Mouse (Mus musculus): ENCODE results near the gene Rpp14. TPM values are rescaled to one million over a fixed set of nuclear protein-coding genes. Genes with fewer than 3 reads are reported as not detected.

Rpp14 gene
- polyA plus RNA-seq, 1 experiment = 36.2 TPM

DNA sequence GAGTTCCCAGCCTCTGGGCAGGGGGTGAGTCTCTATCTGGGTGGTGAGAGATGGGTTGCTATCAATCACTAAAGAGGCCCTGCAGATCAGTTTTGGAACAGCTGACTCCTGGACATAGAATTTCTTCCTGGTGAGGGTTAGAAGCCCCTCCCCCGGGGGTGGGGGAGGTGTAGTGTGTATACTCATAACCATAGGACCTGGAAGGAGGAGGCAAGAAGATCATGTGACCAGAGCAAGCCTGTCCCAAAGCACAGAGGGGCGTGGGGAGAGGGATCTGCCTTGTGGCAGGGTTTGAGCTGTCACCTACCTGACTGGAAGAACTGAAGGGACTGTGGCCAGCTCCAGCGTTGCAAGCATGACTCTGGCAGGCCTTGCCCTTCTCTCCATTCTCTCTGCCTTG lies 18.1 kb upstream of the Rpp14 start:
- 30% methylated on average over 3 of the region's 3 CpGs for WGBS
- Histone ChIP-seq H3K27me3 (ENCODE audit: control insufficient read depth, insufficient read depth, low read length) (no peaks in the 10 kb centered on the region), H3K27ac (ENCODE audit: insufficient read depth, low read length) (no peak overlapping the region), H3K4me3 (replicated peaks; ENCODE audit: insufficient read depth, low read depth, low read length) (no peak overlapping the region), H3K4me1 (ENCODE audit: control insufficient read depth, insufficient read depth, low read length) (no peaks in the 10 kb centered on the region)
- no peak for DNase-seq
- TF ChIP-seq CTCF (IDR thresholded peaks at IDR 0.05; ENCODE audit: borderline replicate concordance, insufficient read depth, low read depth, low read length) = no peak
- TF ChIP-seq POLR2A (IDR thresholded peaks at IDR 0.05; ENCODE audit: borderline replicate concordance, insufficient read depth, low read length) = no peak

DNA sequence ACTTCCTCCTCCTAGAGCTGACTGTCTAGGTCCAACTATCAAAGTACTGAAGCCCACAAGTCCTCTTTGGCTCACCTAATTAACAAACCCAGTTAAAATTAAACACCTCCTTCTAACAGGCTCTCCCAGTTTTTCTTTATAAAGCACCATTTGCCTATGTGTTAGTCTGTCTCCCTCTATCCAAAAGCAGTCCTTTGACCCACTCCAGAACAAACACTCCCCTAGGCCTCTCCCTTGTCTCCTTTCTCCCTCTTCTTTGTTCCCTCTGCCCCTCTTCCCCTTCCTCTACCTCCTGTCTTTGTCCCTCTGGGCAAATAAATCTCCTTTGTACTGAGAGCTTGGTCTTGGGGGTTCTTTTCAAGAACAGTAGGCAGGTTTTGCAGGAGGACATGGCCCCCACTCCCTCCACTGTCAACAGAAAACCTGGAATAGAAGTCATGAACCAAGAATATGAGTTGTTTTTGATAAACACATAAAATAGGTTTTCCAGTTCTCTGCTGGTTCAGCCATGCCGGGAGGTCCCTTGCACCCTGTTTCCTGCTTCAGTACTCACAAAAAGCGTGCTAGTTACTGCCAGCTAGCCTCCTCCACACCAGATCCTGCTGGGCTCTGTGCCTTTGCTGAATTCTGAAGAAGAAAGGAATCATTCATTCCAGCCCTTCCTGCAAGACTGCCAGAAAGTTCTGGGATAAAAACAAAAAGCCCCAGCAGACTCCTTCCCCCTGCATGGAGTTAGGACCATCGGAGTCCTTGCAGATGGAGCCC lies 17.4 kb upstream of the Rpp14 start:
- H3K27ac ChIP-seq (ENCODE audit: insufficient read depth, low read length) = no peak overlapping the region
- WGBS = 35% methylated on average over 3 of the region's 3 CpGs
- H3K4me3 ChIP-seq (replicated peaks; ENCODE audit: insufficient read depth, low read depth, low read length) = no peak overlapping the region
- H3K27me3 ChIP-seq (ENCODE audit: control insufficient read depth, insufficient read depth, low read length) = no peaks in the 10 kb centered on the region
- DNase-seq = peak in 1 of 2 experiments; percentile 22
- TF ChIP-seq POLR2A (IDR thresholded peaks at IDR 0.05; ENCODE audit: borderline replicate concordance, insufficient read depth, low read length) = no peak
- TF ChIP-seq CTCF (IDR thresholded peaks at IDR 0.05; ENCODE audit: borderline replicate concordance, insufficient read depth, low read depth, low read length) = no peak
- H3K4me1 ChIP-seq (ENCODE audit: control insufficient read depth, insufficient read depth, low read length) = no peaks in the 10 kb centered on the region

DNA sequence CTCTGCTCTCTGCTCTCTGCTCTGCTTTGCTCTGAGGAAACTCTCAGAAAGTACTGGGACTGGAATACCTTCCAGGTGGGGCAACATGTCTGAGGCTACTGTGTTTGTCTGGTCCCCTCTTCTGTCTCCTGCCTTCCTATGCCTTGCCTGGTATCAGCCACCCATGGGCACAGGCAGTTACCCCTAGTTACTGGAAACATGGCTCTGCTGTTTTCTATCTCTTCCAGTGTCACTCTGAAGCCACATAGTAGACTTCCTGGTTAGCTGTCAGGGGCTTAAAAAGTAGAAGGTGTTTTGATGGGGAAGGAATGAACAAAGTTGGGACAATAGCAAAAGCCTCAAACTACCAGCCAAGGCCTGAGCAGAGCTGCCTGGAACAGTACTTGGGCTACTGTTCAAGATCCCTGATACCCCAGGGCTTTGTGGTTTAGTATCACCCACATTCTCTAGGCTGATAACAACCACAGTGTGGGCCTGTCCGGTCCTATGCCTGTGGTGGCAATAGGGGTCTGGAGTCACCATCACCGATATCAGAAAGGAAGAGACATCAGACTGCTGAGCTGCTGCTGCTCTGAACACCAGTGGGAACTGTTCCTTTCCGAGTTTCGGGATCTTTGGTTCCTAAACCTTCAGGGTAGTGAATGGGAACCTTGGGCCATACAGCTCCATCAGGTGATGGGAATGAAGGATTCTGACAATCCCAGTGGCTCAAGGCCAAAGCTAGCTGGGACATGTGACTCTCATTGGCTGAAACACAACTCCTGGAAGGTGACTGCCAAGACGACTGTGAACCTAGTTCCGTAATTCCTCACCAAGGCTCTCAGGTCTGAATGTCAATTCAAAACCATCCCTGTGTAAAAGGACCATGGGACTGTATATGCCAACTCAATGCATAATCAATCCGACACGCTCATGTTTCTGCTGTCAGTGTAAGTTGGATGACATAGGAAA lies 16.1 kb upstream of the Rpp14 start:
- peak in 1 of 2 experiments; percentile 40 for DNase-seq
- TF ChIP-seq CTCF (IDR thresholded peaks at IDR 0.05; ENCODE audit: borderline replicate concordance, insufficient read depth, low read depth, low read length) (no peak), POLR2A (IDR thresholded peaks at IDR 0.05; ENCODE audit: borderline replicate concordance, insufficient read depth, low read length) (no peak)
- no peaks in the 10 kb centered on the region for H3K27me3 ChIP-seq (ENCODE audit: control insufficient read depth, insufficient read depth, low read length)
- no peak overlapping the region for H3K27ac ChIP-seq (ENCODE audit: insufficient read depth, low read length)
- H3K4me1 ChIP-seq (ENCODE audit: control insufficient read depth, insufficient read depth, low read length) = no peaks in the 10 kb centered on the region
- H3K4me3 ChIP-seq (replicated peaks; ENCODE audit: insufficient read depth, low read depth, low read length) = no peak overlapping the region
- 57% methylated on average over 8 of the region's 8 CpGs for WGBS

DNA sequence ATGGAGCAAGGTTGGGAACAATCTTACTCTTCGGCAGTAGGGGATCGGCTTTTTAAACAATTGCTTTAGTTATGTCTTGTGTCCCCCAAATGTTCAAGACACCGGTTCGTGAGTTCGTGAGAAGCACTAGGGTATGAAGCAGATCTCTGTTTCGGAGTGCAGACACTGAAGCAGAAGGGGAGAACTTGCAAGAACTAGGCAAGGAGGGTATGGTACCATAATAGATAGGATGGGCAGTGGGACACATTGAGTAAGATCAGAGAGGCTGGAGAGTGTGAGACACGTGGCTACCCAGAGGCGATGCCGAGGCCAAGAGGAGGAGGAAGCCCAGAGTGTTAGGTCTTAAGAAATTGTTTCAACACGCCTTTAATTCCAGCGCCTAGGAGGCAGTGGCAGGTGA lies 551 bp downstream of the Rpp14 start:
- Histone ChIP-seq H3K4me3 (replicated peaks; ENCODE audit: insufficient read depth, low read depth, low read length) (peak overlapping the region; percentile 94), H3K4me1 (ENCODE audit: control insufficient read depth, insufficient read depth, low read length) (no peaks in the 10 kb centered on the region), H3K27ac (ENCODE audit: insufficient read depth, low read length) (peak overlapping the region; percentile 97), H3K27me3 (ENCODE audit: control insufficient read depth, insufficient read depth, low read length) (no peaks in the 10 kb centered on the region)
- DNase-seq = no peak
- 2% methylated on average over 11 of the region's 11 CpGs for WGBS
- TF ChIP-seq CTCF (IDR thresholded peaks at IDR 0.05; ENCODE audit: borderline replicate concordance, insufficient read depth, low read depth, low read length) = no peak
- TF ChIP-seq POLR2A (IDR thresholded peaks at IDR 0.05; ENCODE audit: borderline replicate concordance, insufficient read depth, low read length) = no peak

DNA sequence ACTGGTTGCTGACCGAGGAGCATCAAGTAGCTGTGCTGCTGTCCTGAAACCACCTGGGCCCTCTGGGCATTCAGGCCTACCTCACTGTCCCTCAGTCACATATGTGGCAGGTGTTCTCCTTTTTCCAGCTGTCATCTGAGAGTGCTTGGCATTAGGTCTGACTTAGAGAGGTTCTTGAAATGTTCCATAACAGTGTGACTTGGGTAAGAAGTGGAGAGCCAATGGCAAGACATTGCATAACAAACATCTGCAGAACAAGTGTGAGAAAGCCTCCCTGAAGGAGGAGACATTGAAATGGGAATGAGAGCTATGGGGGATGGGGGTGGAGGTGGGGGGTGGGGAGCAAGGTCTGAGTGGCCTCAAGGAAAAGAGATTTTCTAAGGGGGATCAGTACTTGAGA lies 2.8 kb downstream of the Rpp14 start:
- 86% methylated on average over 1 of the region's 1 CpGs for WGBS

DNA sequence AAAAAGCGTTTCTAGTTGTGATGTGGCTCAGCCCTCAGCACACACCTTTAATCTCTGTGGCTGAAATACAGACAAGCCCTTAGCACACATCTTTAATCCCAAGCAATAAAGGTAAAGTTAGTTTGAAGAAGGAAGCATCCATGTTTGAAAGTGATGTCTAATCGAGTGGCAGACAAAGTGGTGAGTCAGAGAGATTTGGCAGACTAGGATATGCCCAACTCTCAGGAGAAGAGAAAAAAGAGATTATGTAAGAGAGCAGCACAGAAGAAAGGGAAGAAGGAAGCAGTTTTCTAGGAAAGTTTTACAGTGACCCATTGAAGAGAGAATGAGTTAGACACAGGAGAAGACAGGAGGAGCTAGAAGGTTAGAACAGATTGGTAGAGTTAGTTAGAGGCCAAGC lies 8.8 kb downstream of the Rpp14 start:
- WGBS = 95% methylated on average over 2 of the region's 2 CpGs
- no peak for TF ChIP-seq POLR2A (IDR thresholded peaks at IDR 0.05; ENCODE audit: borderline replicate concordance, insufficient read depth, low read length)
- TF ChIP-seq CTCF (IDR thresholded peaks at IDR 0.05; ENCODE audit: borderline replicate concordance, insufficient read depth, low read depth, low read length) = no peak
- H3K4me3 ChIP-seq (replicated peaks; ENCODE audit: insufficient read depth, low read depth, low read length) = no peak overlapping the region
- H3K27me3 ChIP-seq (ENCODE audit: control insufficient read depth, insufficient read depth, low read length) = no peaks in the 10 kb centered on the region
- DNase-seq = no peak
- no peak overlapping the region for H3K27ac ChIP-seq (ENCODE audit: insufficient read depth, low read length)
- H3K4me1 ChIP-seq (ENCODE audit: control insufficient read depth, insufficient read depth, low read length) = no peaks in the 10 kb centered on the region

More for the DNA sequence above, 2.8 kb downstream of the Rpp14 start:
- Histone ChIP-seq H3K27me3 (ENCODE audit: control insufficient read depth, insufficient read depth, low read length) (no peaks in the 10 kb centered on the region), H3K4me1 (ENCODE audit: control insufficient read depth, insufficient read depth, low read length) (no peaks in the 10 kb centered on the region), H3K27ac (ENCODE audit: insufficient read depth, low read length) (no peak overlapping the region), H3K4me3 (replicated peaks; ENCODE audit: insufficient read depth, low read depth, low read length) (no peak overlapping the region)
- DNase-seq = no peak
- no peak for TF ChIP-seq POLR2A (IDR thresholded peaks at IDR 0.05; ENCODE audit: borderline replicate concordance, insufficient read depth, low read length)

DNA sequence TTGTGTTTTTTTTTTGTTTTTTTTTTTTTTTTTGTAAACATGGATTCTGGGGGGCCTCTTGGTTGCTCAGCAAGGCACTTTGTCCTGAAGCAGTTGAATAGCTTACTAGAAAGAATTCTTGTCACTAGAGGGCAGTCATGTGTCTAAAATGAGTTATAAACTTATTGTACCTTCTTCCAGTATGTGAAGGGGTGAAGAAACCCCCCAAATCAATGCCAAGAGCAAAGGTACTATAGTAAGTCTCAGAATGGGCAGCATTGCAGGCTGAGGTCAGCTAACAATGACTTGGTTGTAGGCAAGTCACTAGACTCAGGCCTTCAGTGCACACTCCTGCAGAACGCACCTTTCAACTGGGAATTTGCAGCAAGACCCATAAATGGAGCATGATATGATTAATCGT lies 12.4 kb downstream of the Rpp14 start:
- H3K4me1 ChIP-seq (ENCODE audit: control insufficient read depth, insufficient read depth, low read length) = no peaks in the 10 kb centered on the region
- H3K27me3 ChIP-seq (ENCODE audit: control insufficient read depth, insufficient read depth, low read length) = no peaks in the 10 kb centered on the region
- H3K27ac ChIP-seq (ENCODE audit: insufficient read depth, low read length) = no peak overlapping the region
- WGBS = 84% methylated on average over 2 of the region's 2 CpGs
- no peak overlapping the region for H3K4me3 ChIP-seq (replicated peaks; ENCODE audit: insufficient read depth, low read depth, low read length)
- TF ChIP-seq CTCF (IDR thresholded peaks at IDR 0.05; ENCODE audit: borderline replicate concordance, insufficient read depth, low read depth, low read length) (peak; percentile 30; the same call in 1 of the 2 replicates), POLR2A (IDR thresholded peaks at IDR 0.05; ENCODE audit: borderline replicate concordance, insufficient read depth, low read length) (no peak)
- peak in 1 of 2 experiments; percentile 37 for DNase-seq

All from cerebellum, adult 2 months (tissue).